Mouse (Mus musculus) megakaryocyte, embryonic 14.5 days (primary cell): Measurements from ENCODE around the gene Elof1.

Experiments
- FLI1 ChIP-seq: IDR thresholded peaks from 2 replicates; pipeline ENCODE4 v1.6.1; 2012; ENCODE audit warnings: low read length, inconsistent platforms, mixed read lengths
- GATA1 ChIP-seq: IDR thresholded peaks from 3 replicates; pipeline ENCODE4 v1.6.1; 2012; ENCODE audit warnings: mixed read lengths, low read length, inconsistent platforms, borderline replicate concordance

GRCm38 (mm10) chr9:22117754-22118456, 933 bp upstream of the Elof1 start:
- no peak for TF ChIP-seq GATA1
- TF ChIP-seq FLI1: no peak
